Mouse (Mus musculus) heart, postnatal 0 days (tissue): Measurements from ENCODE around the gene Olfr586.

Experiments
- CTCF ChIP-seq: IDR thresholded peaks from 2 replicates; pipeline ENCODE4 v1.5.1; 2016; ENCODE audit warnings: antibody characterized with exemption, control low read depth, low read depth
- EP300 ChIP-seq: IDR thresholded peaks from 2 replicates; pipeline ENCODE4 v1.6.1; 2016; ENCODE audit warnings: antibody characterized with exemption, low read depth

- TF ChIP-seq CTCF (no peak), EP300 (no peak)
Observed at GRCm38 (mm10) chr7:103097420-103097819, 28.0 kb downstream of the Olfr586 start, which contains the start of gene Olfr585.
